Mouse (Mus musculus) kidney, adult 2 months (tissue): ENCODE data around the gene Sgk1. TPM values are rescaled to one million over a fixed set of nuclear protein-coding genes. Genes with fewer than 3 reads are reported as not detected.

Source experiments
- DNase-seq: peaks from one replicate; pipeline ENCODE4 v3.0.0; 2021
- H3K27ac ChIP-seq: fragments of 200-500 bp; 2 replicates; pipeline ENCODE4 v1.5.1; 2012; ENCODE audit warnings: low read depth, low read length, control low read depth, inconsistent platforms; ENCODE audit not compliant: insufficient read depth
- H3K27me3 ChIP-seq: fragments of 200-500 bp; replicated peaks from 2 replicates; pipeline ENCODE4 v1.6.1; 2012; ENCODE audit warnings: mild to moderate bottlenecking, moderate library complexity, low read length, inconsistent platforms; ENCODE audit not compliant: control insufficient read depth, insufficient read depth
- H3K36me3 ChIP-seq: fragments of 200-500 bp; 2 replicates; pipeline ENCODE4 v1.6.1; 2012; ENCODE audit warnings: mild to moderate bottlenecking, moderate library complexity, low read length, inconsistent platforms; ENCODE audit not compliant: control insufficient read depth, insufficient read depth
- H3K4me1 ChIP-seq: fragments of 200-500 bp; 2 replicates; pipeline ENCODE4 v1.6.1; 2011; ENCODE audit warnings: low read length; ENCODE audit not compliant: control insufficient read depth, insufficient read depth
- H3K4me3 ChIP-seq: fragments of 200-500 bp; 2 replicates; pipeline ENCODE4 v1.5.1; 2011; ENCODE audit warnings: mild to moderate bottlenecking, low read depth, low read length, control low read depth; ENCODE audit not compliant: insufficient read depth
- CTCF ChIP-seq: fragments of 200-500 bp; conservative IDR thresholded peaks from 2 replicates; pipeline ENCODE4 v1.5.1; 2011; ENCODE audit warnings: low read depth, mild to moderate bottlenecking, control low read depth, low read length, moderate library complexity, mixed read lengths; ENCODE audit not compliant: insufficient read depth, insufficient read length
- POLR2A ChIP-seq: fragments of 200-500 bp; IDR thresholded peaks from one replicate; pipeline ENCODE4 v1.6.1; 2011; ENCODE audit warnings: low read depth, low read length, control low read depth
- WGBS: fragments of 180-500 bp; shearing (Covaris S2); methylation state at CpG from one replicate; pipeline ENCODE4 v1.1.7; 2018; 5-methylcytosine and 5-hydroxymethylcytosine counted together
- polyA plus RNA-seq: library from polyadenylated mRNA; depleted of rRNA; stranded (reverse); fragments of >200 nt; gene quantifications from 2 replicates; pipeline ENCODE4 v1.2.3, GENCODE M21; 2012

The Sgk1 gene
- polyA plus RNA-seq, 1 experiment, result 76.5 TPM

DNA sequence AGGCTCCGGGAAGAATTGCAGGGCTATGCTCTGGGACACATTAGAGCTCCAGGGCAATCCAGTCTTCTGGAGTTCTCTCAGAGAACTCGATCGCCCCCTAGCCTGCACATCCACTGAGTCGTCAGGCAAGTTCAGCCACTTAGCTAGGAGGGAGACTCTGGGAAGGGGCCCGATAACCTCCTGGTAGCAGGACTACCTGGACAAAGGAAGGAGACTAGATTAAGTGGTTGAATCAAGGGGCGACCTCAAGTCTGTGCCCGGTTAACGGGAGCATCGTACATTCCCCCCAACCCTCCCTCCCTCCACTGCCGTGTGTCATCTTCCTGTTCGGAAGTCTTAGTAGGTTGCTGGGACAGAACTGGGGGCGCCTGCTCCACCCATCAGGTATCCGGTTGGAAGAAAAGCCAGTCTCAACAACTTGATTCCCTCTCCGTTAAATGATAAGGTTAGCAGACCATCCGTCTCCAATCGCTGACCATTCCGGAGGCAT is 109.4 kb downstream of the Sgk1 start:
- H3K36me3 ChIP-seq, result peaks cover 7% of the 10 kb centered on the region
- no peaks in the 10 kb centered on the region for H3K27me3 ChIP-seq
- peak overlapping the region; percentile 42 for H3K4me3 ChIP-seq
- TF ChIP-seq POLR2A (no peak), CTCF (peak; percentile 74)
- WGBS, result 12% methylated on average over 17 of the region's 17 CpGs
- peak overlapping the region; percentile 70 for H3K27ac ChIP-seq
- H3K4me1 ChIP-seq, result peaks cover 4% of the 10 kb centered on the region; the same call in 1 of the 2 replicates
- peak; percentile 95 for DNase-seq

DNA sequence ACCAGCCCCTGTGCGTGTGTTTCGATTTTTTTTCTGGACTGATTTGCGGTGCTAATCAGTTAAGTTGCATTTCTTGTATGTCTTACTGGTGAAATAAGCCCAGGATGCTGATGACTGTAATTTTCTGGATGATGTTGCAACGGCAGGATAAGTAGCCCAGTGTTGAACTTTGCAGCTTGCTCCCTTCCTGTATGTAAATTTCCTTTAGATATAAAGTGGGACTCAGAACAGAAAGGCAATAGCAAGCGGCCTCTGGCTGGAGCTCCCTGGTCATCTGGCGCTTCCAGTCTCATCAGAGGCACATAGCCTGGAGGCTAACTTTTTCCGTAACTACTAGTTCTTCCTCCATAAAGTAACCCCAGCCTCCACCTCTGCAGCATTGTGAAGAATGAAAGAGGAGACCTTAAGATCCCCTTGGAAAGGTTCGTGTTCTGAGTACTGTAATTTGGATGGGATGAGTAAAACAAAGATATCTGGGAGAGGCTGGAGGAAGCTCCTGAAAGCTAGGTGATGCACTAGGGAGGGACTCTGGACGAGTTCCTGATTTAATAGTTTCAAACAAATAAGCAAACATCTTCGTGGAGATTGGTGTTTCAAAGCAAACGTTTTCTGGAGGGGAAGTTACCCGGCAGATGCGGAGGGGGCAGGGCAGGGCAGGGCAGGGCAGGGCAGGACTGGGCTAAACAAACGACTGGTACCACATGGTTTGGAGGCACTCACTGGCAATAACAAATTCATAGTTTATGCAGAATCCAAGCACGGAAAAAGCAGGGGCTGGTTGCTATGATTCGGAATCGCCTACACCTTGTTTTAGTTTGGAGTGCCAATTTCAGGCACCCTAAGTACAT is 110.2 kb downstream of the Sgk1 start:
- H3K4me1 ChIP-seq, result peaks cover 4% of the 10 kb centered on the region; the same call in 1 of the 2 replicates
- H3K27me3 ChIP-seq, result no peaks in the 10 kb centered on the region
- H3K4me3 ChIP-seq, result peak overlapping the region; percentile 53
- TF ChIP-seq CTCF (no peak), POLR2A (no peak)
- H3K27ac ChIP-seq, result peak overlapping the region; percentile 70
- H3K36me3 ChIP-seq, result peaks cover 13% of the 10 kb centered on the region
- 25% methylated on average over 17 of the region's 17 CpGs for WGBS
- peak; percentile 78 for DNase-seq

DNA sequence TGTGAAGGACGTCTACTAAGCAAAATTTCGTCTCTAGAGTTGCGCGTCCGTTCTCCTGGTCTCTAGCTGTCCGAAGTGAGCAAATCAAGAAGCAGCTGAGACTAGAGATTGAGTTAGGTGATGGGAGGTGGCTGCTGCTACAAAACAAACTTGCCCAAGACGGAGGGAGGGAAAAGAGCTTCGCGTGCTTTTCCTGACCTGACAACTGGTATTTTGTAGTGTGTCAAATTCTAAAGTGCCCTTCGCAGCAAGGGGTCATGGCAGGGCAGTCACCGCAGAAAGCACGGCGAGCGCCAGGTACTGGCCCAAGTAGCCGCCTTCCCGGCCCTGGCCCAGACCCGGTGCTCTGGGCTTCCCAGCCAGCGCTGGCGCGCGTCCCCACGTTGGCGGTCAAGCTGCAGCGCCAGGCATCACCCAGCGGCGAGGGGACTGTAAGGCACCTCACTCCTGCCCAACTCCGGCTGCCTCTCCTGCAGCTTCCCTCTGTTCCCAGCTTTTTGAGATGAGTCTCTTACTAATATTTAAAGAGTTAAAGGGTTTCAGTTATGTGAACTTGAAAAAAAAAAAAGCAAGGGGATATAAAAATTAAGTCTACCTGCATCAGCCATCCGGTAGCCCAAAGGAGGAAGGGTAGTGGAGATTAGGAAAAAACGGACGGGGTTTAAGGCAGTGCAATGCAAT is 111.0 kb downstream of the Sgk1 start:
- peaks cover 17% of the 10 kb centered on the region for H3K36me3 ChIP-seq
- H3K27ac ChIP-seq, result peak overlapping the region; percentile 70
- peak; percentile 93 for DNase-seq
- peaks cover 4% of the 10 kb centered on the region; the same call in 1 of the 2 replicates for H3K4me1 ChIP-seq
- TF ChIP-seq POLR2A (peak; percentile 3), CTCF (peak; percentile 64)
- 3% methylated on average over 30 of the region's 30 CpGs for WGBS
- no peaks in the 10 kb centered on the region for H3K27me3 ChIP-seq
- peak overlapping the region; percentile 53 for H3K4me3 ChIP-seq

DNA sequence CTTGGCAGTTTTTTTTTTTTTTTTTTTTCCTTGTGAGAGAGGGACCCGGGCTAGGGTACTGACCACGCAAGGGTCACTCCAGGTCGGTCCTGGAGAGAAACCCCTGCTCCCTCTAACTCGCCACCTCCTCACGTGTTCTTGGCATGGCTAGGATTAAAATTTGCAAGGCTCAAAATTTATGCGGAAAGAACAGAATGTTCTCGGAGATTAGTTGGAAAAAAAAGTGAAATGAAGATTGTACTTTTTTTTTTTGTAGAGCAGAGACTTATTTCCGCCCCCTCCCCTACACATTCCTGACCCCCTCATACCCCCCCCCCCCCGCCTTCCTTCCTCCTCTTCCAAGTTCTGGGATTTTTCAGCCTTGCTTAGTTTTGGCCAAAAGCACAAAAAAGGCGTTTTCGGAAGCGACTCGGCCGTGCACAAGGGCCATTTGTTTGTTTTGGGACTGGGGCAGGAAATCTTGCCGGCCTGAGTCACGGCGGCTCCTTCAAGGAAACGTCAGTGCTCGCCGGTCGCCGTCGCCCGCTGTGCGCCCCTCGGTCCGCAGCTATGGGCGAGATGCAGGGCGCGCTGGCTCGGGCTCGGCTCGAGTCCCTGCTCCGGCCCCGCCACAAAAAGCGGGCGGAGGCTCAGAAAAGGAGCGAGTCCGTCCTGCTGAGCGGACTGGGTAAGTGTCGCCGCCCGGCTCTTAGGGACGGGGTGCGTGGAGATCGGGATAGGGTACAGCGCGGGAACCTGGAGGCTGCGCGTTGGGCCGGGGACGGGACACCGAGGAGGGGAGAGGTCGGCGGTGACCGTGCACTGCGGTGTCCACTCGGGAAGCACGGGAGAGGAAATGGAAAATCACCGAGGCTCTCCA is 111.8 kb downstream of the Sgk1 start:
- no peaks in the 10 kb centered on the region for H3K27me3 ChIP-seq
- under 1% methylated on average over 60 of the region's 60 CpGs for WGBS
- no peak for TF ChIP-seq CTCF
- no peak for TF ChIP-seq POLR2A
- H3K27ac ChIP-seq, result peak overlapping the region; percentile 98
- peaks cover 4% of the 10 kb centered on the region; the same call in 1 of the 2 replicates for H3K4me1 ChIP-seq
- peaks cover 19% of the 10 kb centered on the region for H3K36me3 ChIP-seq
- H3K4me3 ChIP-seq, result peak overlapping the region; percentile 75
- DNase-seq, result peak; percentile 90

DNA sequence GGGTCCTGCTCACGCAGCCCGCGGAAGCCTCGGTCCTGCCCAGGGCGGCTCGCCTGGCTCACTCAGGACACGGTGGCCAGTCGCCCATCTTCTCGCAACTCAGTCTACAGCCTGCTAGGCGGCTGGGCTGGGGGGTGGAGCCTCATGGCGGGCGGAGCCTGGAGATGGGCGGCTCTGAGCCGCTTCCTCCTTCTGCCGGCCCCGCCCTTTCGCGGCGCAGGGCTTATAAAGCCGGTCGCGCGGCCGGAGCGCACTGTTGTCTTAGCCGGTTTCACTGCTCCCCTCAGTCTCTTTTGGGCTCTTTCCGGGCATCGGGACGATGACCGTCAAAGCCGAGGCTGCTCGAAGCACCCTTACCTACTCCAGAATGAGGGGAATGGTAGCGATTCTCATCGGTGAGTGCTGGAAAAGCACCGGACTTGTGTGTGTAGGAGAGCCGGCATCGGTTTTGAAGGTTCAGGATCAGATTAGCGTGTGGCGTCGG is 112.5 kb downstream of the Sgk1 start:
- Histone ChIP-seq H3K36me3 (peaks cover 19% of the 10 kb centered on the region), H3K4me1 (peaks cover 4% of the 10 kb centered on the region; the same call in 1 of the 2 replicates), H3K27me3 (no peaks in the 10 kb centered on the region), H3K27ac (peak overlapping the region; percentile 98), H3K4me3 (peak overlapping the region; percentile 96)
- under 1% methylated on average over 40 of the region's 40 CpGs for WGBS
- TF ChIP-seq CTCF, result no peak
- peak; percentile 95 for TF ChIP-seq POLR2A
- DNase-seq, result peak; percentile 98

DNA sequence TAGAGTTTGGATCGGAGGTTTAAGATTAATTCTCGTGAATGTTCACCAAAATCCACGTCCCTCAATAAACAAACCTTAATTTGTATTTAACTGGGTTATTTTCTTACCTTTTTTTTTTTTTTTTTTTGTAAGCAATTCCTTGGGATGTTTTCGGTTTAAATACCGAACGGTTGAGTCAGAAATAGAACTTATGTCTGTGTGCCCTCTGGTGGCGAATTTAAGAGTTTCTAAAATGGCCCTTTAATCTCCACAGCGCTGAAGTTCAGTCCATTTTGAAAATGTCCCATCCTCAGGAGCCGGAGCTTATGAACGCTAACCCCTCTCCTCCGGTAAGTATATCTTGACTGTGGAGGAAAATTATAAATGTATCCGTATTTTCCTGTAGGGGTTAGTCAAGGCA is 113.2 kb downstream of the Sgk1 start:
- 4% methylated on average over 12 of the region's 12 CpGs for WGBS
- Histone ChIP-seq H3K4me1 (peaks cover 4% of the 10 kb centered on the region; the same call in 1 of the 2 replicates), H3K36me3 (peaks cover 21% of the 10 kb centered on the region), H3K27ac (peak overlapping the region; percentile 94; the same call in 1 of the 2 replicates), H3K27me3 (no peaks in the 10 kb centered on the region), H3K4me3 (peak overlapping the region; percentile 96)
- TF ChIP-seq POLR2A (no peak), CTCF (0 out of 2 replicates have a peak, but pooled peaks have one; percentile 9)
- peak; percentile 79 for DNase-seq
